Mouse (Mus musculus) WW6 (cell line): ENCODE results near the gene Ccdc141.

Source experiments
- DNase-seq: peaks from one replicate; pipeline ENCODE4 v3.0.0-alpha.2; 2013; ENCODE audit warnings: low read depth, low spot score

The Ccdc141 gene

GRCm38 (mm10) chr2:77174313-77174712, 3.9 kb upstream of the Ccdc141 start:
- no peak for DNase-seq

- DNase-seq: no peak
These were observed 3.4 kb upstream of the Ccdc141 start for GRCm38 (mm10) chr2:77173821-77174220.

GRCm38 (mm10) chr2:77173366-77173765, 2.9 kb upstream of the Ccdc141 start:
- DNase-seq: no peak

- no peak for DNase-seq
These were observed 1.8 kb upstream of the Ccdc141 start for GRCm38 (mm10) chr2:77172241-77172671.

GRCm38 (mm10) chr2:77171444-77172240, 1.2 kb upstream of the Ccdc141 start:
- DNase-seq: no peak

- DNase-seq: no peak
These were observed 362 bp downstream of the Ccdc141 start for GRCm38 (mm10) chr2:77169916-77170632.

GRCm38 (mm10) chr2:77169218-77169617, 1.2 kb downstream of the Ccdc141 start:
- no peak for DNase-seq

GRCm38 (mm10) chr2:77168781-77169180, 1.7 kb downstream of the Ccdc141 start:
- DNase-seq: no peak

- DNase-seq: no peak
These were observed 2.3 kb downstream of the Ccdc141 start for GRCm38 (mm10) chr2:77168081-77168685.

GRCm38 (mm10) chr2:77166366-77166765, 4.1 kb downstream of the Ccdc141 start:
- no peak for DNase-seq

- no peak for DNase-seq
These were observed 5.8 kb downstream of the Ccdc141 start for GRCm38 (mm10) chr2:77164662-77165061.

GRCm38 (mm10) chr2:77163381-77163780, 7.1 kb downstream of the Ccdc141 start:
- DNase-seq: no peak

GRCm38 (mm10) chr2:77162135-77162534, 8.3 kb downstream of the Ccdc141 start:
- DNase-seq: no peak

- no peak for DNase-seq
These were observed 12.9 kb downstream of the Ccdc141 start for GRCm38 (mm10) chr2:77157546-77157945.

- DNase-seq: no peak
These were observed 16.4 kb downstream of the Ccdc141 start for GRCm38 (mm10) chr2:77154080-77154479.

- DNase-seq: no peak
These were observed 19.2 kb downstream of the Ccdc141 start for GRCm38 (mm10) chr2:77151255-77151654.

GRCm38 (mm10) chr2:77149576-77149975, 20.9 kb downstream of the Ccdc141 start:
- DNase-seq: no peak

- no peak for DNase-seq
These were observed 22.2 kb downstream of the Ccdc141 start for GRCm38 (mm10) chr2:77148215-77148614.

GRCm38 (mm10) chr2:77146968-77147367, 23.5 kb downstream of the Ccdc141 start:
- no peak for DNase-seq

GRCm38 (mm10) chr2:77146291-77146690, 24.1 kb downstream of the Ccdc141 start:
- no peak for DNase-seq

- no peak for DNase-seq
These were observed 26.9 kb downstream of the Ccdc141 start for GRCm38 (mm10) chr2:77143536-77143935.

- DNase-seq: no peak
These were observed 31.6 kb downstream of the Ccdc141 start for GRCm38 (mm10) chr2:77138879-77139278.
